Mouse (Mus musculus) gastrocnemius, postnatal 10 days (tissue): ENCODE measurements at regions not wholly inside any gene's neighbourhood (a gene's known extent, or its start where the extent isn't known, plus 50 kb on each side); places are given as distances from the start of the nearest gene placed in this dataset.

Experiments used
- DNase-seq: peaks from one replicate; pipeline ENCODE4 v3.0.0; 2021; ENCODE audit warnings: mixed read lengths

- DNase-seq = no peak
Measured at GRCm38 (mm10) chr10:95032760-95033716, 88.4 kb upstream of the Plxnc1 start.

- DNase-seq = no peak
Measured at GRCm38 (mm10) chr10:95031371-95031770, 86.7 kb upstream of the Plxnc1 start.

- DNase-seq = no peak
Measured at GRCm38 (mm10) chr10:95030801-95031200, 86.2 kb upstream of the Plxnc1 start.

- DNase-seq = no peak
Measured at GRCm38 (mm10) chr10:95029554-95029953, 84.9 kb upstream of the Plxnc1 start.

- DNase-seq = no peak
Measured at GRCm38 (mm10) chr10:95025569-95026327, 81.1 kb upstream of the Plxnc1 start.

- DNase-seq = no peak
Measured at GRCm38 (mm10) chr10:95021209-95021608, 76.6 kb upstream of the Plxnc1 start.

- no peak for DNase-seq
Measured at GRCm38 (mm10) chr10:95016896-95017295, 72.3 kb upstream of the Plxnc1 start.

GRCm38 (mm10) chr10:95015298-95015951, 70.8 kb upstream of the Plxnc1 start:
- no peak for DNase-seq

- DNase-seq = peak; percentile 66
Measured at GRCm38 (mm10) chr10:95013946-95014345, 69.3 kb upstream of the Plxnc1 start.

- no peak for DNase-seq
Measured at GRCm38 (mm10) chr10:95013213-95013915, 68.7 kb upstream of the Plxnc1 start.

GRCm38 (mm10) chr10:95010333-95010732, 65.7 kb upstream of the Plxnc1 start:
- DNase-seq = no peak

- DNase-seq = no peak
Measured at GRCm38 (mm10) chr10:95009081-95009480, 64.4 kb upstream of the Plxnc1 start.

GRCm38 (mm10) chr10:95004065-95004763, 59.6 kb upstream of the Plxnc1 start:
- DNase-seq = peak; percentile 29

GRCm38 (mm10) chr10:95003621-95004020, 59.0 kb upstream of the Plxnc1 start:
- DNase-seq = peak; percentile 28

GRCm38 (mm10) chr10:95001650-95002049, 57.0 kb upstream of the Plxnc1 start:
- no peak for DNase-seq

- no peak for DNase-seq
Measured at GRCm38 (mm10) chr10:94999716-95000115, 55.1 kb upstream of the Plxnc1 start.
